Mouse (Mus musculus) cerebellum, postnatal 10 days (tissue): ENCODE results near the gene Sdhc.
"Not testable (repeated sequence)": the region's sequence is repeated elsewhere in the genome, so short reads cannot be mapped to it uniquely, and the experiment has no call there.

Experiments used
- DNase-seq, 2 experiments: peaks; one replicate each; pipeline ENCODE4 v3.0.0; 2021; ENCODE audit warnings: mixed read lengths in 2 of 2

Gene Sdhc

DNA sequence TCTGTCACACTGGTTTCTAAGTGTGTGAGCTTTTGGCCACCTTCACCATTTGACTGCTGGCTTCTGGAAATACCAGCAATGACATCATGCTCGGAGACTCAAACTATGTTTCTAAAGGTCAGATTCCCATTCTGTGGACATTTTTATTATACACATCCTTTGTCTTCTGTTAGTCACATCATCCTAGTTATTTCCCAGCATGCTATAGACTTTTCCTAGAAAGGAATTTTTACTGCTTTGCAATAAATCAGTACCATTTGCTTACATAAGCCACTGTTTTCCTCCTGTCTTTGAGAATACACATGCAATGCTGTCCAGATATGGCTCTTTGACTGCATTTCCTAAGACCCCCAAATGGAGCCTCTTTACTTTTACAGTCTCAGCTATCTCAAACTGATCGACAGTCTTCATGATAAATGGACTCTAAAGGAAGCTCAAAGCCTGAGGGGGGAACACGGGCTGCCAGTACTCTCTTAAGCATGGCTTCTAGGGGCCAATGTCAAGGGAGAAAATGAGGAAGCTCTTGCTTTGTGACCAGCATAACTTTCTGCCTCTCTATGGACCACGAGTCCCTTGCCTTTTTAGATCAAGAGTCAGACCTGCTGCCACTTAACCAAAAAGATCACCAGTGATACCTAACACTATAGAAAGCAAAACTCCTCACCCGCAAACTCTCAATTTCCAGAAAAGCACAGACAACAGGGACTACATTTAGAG lies 15.4 kb upstream of the Sdhc start:
- no peak for DNase-seq

DNA sequence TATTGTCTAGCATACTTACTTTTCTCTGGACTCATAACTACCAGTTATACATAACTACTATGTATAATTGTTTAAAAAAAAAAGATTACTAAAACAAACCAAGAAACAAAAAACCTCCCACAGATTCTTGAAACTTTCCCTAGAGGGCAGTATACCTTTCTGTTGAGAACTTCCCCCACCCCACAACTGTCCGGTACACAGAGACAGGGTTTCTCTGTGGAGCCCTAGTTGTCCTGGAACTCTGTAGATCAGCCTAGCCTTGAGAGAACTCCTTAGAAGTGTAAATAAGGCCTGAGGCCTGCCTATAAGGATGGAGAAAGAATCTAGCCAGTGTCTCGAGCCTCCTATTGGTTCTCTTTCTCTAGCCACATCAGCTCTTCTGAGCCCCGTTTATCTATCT lies 13.9 kb upstream of the Sdhc start:
- DNase-seq, result no peak

DNA sequence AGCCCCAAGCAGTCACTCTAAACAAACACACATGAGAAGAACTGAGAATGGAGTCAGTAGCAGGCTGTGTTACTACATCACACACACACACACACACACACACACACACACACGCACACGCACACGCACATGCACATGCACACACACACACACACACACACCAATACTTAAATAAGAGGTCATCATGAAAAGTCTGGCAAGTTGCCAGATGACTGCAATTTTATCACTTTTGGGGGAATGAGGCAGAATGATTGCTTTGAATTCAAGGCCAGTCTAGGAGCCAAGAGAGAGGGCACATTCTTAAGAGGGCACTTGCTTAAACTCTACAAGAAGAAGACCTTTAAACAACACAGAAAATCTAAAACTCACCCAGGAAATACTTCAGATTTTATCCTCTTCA lies 12.1 kb upstream of the Sdhc start:
- no peak for DNase-seq

DNA sequence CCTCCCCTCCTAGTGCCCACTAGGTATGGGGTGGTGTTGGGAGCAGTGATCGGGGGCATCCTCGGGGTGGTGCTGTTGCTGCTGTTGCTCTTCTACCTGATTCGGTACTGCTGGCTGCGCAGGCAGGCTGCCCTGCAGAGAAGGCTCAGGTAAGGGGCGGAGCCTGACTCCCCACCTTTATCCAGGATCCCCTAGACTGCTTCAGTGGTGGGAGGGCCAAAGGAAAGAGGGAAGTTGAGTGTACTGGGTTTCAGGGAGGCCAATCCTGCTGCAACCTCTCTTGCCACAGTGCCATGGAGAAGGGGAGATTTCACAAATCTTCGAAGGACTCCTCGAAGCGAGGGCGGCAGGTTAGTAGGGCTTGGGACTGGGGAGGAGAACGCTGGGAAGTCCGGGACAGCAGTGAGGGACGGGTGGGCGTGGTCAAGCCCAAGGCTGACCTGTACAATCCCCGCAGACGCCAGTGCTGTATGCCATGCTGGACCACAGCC lies 9.1 kb upstream of the Sdhc start:
- DNase-seq, result peak in 1 of 2 experiments; percentile 9

DNA sequence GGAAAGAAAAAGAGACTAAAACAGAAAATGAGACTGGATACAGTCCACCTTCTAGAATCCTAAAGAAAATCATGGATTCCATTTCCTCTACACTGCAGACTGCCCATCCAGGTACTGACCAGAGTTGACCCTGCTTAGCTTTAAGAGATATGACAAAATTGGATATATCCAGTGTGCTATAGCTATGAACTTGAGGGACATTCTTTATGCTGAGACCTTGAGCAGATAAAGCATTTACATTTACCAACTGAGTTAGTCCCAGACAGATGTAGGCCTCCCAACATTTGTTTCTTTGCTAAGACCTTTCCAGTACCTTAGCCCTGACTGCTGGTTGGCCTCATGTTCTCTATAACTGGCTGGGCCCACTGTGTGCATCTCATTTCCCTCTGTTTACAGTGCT lies 7.6 kb upstream of the Sdhc start:
- DNase-seq, result no peak

DNA sequence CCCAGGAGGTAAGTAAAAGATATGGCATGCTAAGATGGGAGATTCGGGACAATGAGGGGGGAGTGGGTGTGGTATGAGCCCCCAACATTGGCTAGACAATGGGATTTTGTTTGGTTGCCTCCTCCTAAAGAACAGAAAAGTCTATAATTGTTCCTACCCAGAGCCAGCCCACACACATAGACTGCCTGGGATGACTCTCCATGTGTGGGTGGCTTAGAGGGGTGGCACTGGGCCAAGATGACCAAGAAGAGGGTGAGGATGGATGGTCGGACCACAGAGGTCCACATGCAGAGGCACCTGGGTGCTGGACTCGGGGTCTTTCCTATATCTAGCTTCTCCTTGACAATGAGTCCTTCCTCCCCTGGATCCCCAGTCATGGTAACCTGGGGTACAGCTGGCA lies 6.2 kb upstream of the Sdhc start:
- no peak for DNase-seq

DNA sequence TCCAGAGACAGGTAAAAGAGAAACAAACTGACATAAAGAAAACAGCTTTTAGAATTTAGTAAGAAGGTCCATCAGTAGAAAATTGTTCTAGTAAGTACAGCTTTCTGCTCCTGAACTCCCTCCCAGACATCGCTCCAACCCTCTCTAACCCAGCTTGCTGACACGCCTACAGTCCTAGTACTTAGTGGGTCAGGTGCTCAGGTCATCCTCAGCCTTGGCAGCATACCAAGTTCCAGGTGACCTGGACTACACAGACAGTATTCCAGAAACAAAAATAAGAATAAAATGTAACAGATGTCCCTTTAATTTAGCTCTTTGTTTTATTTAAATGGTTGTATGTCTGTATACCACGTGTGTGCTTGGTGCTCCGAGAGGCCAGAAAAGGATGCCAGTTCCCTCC lies 1.6 kb upstream of the Sdhc start:
- DNase-seq, result peak; percentile 20 to 21

DNA sequence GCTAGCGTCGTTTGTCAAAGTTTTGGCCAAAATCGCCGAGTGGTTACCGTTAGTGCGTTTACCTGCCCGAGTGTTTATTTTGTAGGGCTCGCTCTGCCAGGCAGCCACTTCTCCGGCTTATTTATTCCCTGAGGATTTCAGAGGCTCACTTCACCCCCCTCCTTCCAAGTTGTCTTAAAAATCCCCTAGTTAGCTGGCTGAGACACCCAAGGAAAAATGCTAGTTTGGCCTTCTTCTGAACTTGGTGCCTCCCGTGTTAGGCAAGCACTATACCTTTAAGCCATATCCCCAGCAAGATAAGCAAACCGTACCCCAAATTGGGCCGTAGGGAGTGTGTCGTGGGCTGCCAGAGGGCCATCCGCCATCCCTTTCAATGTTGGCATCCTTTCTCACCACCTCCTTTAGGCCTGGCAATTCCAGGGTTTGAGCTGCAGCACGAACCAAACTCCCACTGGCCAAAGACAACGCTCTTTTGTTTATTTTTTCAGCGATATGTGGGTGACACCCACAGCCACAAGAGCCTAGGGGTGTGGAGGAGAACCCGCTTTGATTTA lies 512 bp upstream of the Sdhc start:
- peak; percentile 55 to 64 for DNase-seq

DNA sequence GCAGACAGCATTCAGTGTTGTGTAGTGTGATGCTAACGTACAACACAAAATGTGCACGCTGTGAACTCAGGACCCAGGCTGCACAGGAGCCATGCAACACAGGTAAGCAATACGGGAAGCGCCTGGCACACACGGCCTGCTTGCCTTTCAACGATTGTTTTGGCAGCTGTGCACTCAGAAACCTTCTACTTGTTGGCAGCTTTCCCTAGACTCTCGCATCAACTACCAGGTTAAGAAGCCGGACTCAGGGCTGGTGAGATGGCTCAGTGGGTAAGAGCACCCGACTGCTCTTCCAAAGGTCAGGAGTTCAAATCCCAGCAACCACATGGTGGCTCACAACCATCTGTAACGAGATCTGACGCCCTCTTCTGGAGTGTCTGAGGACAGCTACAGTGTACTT lies 7.4 kb downstream of the Sdhc start:
- DNase-seq, result not testable (repeated sequence)

DNA sequence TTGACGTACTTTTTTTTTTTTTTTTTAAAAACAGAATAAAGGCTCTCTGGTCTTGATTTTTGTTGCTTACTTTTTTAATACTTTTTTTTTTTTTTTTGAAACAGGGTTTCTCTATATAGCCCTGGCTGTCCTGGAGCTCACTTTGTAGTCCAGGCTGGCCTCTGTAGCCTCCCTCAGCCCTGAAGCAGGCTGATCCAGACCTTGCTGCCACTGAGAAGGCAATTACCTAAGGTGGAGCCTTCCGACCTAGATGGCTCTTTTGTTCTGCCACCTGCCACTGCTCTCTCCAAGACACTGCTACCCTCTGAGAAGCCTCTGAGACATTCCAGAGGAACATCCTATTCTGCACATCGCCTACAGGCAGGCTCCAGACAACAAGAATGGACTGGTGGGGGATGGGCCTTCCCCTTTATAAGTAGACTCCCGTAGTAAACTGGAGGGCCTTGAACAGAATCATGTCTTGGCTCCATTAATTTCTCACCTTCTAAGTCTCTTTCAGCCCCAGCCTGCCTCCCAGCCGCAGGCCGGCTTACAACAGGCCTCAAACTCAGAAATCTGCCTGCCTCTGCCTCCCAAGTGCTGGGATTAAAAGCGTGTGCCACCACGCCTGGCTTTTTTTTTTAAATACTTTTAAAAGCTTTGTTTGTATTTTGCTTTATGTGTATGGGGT lies 12.8 kb downstream of the Sdhc start:
- DNase-seq, result not testable (repeated sequence)

DNA sequence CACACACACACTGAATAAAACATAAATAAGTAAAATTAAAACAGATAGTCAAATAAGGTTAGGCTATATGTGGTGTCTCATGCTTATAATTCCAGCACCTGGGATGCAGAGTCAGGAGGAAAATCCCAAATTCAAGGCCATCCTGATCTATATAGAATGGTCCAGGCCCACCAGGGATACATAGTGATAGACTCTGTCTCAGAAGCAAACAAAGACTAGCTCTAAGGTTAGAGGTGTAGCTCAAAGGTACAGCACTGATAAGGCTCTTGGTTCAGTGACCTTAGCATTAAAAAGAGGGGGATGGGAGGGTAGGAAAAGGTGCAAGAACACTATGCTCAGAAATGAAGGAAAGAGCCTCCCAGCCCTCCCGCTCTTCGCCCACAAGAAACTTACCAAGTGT lies 14.8 kb downstream of the Sdhc start:
- no peak for DNase-seq

DNA sequence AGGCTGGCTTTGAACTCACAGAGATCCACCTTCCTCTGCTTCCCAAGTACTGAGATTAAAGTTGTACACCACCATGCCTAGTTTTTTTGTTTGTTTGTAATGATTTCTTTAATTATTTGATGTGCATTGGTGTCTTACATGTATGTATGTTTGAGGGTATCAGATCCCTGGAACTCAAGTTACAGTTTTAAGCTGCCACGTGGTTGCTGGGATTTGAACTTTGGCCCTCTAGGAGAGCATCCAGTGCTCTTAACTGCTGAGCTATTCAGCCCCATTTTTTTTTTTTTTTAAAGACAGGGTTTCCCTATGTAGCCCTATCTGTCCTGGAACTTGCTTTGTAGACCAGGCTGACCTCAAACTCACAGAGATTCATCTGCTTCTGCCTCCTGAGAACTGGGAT lies 19.4 kb downstream of the Sdhc start:
- no peak for DNase-seq

DNA sequence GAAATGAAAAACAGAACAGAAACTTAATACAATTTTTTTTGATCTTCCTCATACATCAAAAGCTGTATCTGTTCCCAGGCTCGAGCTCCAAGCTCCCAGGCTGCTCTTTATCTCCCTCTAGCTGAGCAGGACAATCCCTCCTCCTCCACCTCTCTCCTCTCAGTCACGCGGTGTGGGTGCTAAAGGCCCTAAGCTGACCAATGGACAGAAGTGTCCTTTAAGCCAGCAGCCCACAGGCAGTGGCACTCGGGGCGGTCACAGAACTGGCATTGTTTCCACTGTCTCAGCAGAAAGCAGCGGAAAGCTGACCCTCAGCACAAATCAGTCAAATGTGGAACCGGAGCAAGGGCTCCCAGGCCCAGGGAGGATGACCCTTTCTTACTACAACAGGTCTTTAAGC lies 21.2 kb downstream of the Sdhc start:
- DNase-seq, result no peak

DNA sequence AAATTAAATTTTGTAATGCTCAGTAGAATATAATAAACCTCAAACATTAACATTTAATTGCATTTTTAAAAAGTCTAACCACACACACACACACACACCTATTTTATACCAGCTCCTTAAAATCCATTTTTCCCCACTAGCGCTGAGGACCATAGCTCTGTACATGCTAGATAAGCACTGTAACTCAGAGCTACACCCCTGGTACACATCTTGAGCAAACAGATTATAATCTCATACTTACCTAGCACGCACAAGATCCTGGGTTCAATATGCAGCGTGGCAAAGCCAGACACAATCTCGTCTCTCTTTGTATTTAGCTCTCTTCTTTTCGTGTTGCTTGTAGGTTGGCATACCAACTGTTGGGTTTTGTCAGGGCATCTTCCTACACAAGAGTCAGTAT lies 26.0 kb downstream of the Sdhc start:
- DNase-seq, result no peak

DNA sequence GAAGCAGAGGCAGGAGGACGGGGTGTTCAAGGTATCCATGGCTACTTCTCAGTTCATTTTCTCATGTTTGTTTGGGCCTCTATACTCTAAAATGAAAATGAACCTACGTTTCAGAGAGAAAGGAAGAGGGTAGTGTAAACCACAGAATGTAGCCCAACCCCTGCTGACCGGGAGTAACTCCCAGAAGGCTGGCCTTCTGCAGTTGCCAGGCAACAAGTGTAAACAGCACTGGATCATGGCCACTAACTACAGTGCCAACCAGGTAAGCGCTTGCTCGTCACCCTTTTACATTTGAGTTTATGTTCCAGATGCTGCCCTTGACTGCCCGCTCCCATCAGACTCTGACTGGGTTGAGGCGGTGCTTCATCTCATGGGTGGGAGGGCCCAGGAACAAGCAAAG lies 27.5 kb downstream of the Sdhc start:
- DNase-seq, result no peak

DNA sequence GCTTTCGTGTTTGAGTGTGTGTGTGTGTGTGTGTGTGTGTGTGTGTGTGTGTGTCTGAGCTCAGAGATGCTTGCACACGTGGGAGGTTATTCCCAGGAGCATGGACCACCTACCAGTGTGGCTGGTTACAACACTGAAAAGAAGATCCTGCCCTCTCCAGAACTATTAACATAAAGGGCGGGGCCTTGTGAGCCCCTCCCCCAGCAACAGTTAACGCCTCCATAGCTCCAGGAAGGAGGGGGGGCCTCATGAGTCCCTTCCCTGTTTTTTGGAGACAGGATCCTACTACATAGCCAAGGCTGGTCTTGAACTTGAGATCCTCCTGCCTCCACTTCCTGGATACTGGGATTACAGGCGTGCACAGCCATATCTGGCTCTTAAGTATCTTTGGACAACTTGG lies 28.6 kb downstream of the Sdhc start:
- no peak for DNase-seq

DNA sequence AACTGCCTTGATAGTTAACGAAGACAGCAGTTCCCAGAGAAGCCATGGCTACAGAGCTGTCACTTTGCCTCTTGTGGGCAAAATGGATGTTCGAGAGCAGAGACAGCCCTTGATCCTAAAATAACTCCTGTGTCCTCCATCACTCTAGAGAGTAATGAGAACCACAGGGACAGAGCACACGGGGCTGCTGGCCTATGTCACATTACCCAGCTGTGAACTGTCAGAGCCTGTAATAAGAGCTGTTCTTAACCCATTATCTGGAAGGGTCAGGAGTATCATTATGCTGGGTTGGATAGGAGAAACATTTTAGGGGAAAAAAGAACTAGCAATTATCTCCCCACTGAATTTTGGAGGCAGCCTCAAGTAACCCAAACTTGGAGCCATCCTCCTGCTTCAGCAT lies 29.5 kb downstream of the Sdhc start:
- DNase-seq, result no peak

DNA sequence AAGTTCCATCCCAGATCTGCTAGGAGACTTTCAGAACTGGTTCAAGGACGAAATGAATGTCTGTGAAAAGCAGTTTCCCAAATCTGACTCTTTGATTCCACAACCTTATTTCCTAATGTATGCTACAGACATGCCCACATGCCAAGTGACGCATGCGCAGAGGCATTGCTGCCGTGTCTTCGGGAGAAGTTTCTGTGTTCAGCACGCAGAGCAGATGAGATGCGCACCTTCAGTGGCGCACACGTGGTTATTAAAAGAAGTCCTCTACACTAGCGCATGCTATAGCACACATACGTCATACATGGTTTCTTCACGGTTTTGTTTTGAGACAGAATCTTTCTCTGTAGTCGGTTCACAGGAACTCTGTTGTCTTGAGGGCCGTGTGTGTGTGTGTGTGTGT lies 31.0 kb downstream of the Sdhc start:
- DNase-seq, result no peak

DNA sequence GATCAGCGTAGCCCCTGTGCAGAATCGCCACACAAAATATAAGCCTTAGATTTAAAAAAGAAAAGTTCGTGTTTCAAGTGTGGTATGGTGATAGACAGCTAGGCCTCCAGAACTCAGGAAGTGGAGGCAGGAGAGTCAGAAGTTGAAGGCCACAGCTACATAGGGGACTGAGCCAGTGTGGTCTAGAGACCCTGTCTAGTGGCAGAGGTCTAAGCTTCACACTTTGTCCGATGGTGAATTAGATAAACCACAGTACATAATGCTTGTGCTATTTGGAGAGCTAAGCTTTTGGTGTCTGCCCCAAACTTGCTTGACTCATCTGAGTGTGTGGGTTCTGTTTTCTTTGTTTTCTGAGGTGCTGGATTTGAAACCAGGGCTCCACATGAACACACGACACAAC lies 31.4 kb downstream of the Sdhc start:
- no peak for DNase-seq

DNA sequence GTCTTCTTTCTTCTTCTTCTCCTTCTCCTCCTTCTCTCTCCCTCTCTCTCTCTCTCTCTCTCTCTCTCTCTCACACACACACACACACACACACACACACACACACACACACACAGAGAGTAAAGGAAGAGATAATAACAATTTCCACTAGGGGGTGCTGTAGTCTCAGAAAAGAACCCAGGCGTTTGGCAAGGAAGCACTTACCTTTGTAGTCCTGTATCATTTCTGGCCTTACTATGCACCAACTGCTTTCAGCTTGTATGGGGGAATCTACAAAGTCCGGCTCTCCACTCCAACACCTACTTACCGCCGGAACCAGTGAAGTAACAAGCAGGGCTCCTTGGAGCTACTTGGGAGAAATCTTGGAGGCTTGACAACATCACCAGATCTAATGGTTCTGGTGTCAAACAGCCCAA lies 32.1 kb downstream of the Sdhc start:
- peak; percentile 82 to 93 for DNase-seq

DNA sequence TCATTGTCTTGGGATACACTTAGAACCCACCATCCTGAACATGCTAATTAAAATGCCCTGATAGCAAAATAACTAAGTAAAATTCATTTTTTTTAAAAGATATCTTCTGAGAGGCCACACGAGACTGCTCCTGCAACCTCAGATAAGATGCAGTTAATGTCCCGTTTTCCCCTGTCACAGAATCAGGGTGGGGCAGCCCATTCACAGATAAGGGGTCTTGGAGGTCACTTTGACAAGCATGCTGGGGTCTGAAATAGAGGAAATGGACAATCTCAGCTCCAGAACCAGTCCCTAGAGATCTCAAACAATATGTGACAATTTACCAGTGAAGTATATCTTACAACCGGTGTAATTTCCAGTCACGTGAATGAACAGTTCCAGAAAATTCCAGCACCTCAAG lies 34.1 kb downstream of the Sdhc start:
- no peak for DNase-seq

DNA sequence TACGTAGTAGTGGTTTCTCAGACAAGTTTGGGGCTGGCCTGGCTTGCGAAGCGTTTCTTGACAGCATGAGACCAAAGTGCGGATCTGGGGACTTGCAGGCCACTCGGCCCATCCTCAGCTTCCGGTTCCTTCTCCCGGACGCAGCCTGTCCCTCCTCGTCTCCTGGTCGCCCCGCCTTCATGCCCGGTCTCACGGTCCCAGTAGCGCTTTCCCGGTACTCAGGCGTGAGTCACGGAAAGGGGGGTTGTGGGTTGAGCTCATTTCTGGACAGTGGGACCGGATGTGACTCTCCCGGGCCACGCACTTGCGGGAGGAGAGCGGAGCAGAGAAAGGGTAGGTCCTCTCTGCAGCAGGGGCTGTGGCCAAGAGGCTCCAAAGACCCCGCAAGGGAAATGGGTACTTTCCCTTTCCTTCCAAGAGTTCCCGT lies 36.5 kb downstream of the Sdhc start, which contains the start of gene Cfap126:
Gene Cfap126, plus strand, starts transcription at position 46 of the 427 bp plus-strand sequence.
- peak; percentile 75 to 79 for DNase-seq

DNA sequence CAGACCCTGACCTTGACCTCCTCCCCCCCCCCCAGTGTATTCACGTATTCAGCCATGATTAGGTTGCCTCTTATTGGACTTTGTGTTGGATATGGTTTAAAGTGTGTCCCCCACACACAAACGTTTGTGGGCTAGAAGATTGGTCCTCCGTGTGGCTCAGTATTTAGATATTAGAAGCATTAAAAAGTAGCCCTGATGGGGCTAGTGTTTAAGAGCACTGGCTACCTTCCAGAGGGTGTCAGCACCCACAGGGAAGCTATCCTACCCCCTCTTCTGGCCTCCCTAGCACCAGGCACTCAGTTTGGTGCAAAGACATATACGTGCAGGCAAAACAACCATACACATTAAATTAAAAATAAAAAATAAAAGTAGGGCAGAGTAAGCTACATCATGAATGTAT lies 37.4 kb downstream of the Sdhc start:
- no peak for DNase-seq
